Mouse (Mus musculus) ES-Bruce4 (cell line): ENCODE measurements around the gene Map3k4.

Source experiments
- CTCF ChIP-seq: IDR thresholded peaks from one replicate; pipeline ENCODE4 v1.8.1; 2011; ENCODE audit warnings: low read depth, low read length
- POLR2A ChIP-seq: IDR thresholded peaks from one replicate; pipeline ENCODE4 v1.8.1; 2011; ENCODE audit warnings: low read length; ENCODE audit not compliant: insufficient read depth

DNA sequence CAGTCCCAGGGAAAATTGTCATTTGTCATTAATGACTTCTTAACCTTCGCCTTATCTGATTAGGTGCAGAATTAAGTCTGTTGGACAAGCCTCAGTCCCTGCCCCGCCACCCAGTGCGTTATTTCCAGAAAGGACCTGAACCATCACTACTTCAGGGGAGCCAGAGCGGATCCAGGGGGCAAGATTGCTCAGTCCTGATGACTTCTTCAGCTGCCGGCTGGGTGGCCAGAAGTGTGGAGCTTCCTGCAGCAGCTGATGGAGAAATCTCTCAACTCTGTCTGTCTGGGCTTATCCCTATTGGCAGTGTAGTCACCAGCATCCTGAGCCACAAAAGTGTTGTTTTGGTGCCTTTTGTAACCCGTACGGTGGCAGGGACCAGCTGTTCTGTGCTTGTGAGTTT lies 139.3 kb downstream of the Map3k4 start:
- TF ChIP-seq CTCF (no peak), POLR2A (no peak)
